Mouse (Mus musculus): ENCODE measurements around the gene Tsku. TPM values are rescaled to one million over a fixed set of nuclear protein-coding genes. Genes with fewer than 3 reads are reported as not detected.
A peak's percentile ranks its signal among the peaks of the same experiment; 100 is the strongest.

Tsku gene
- polyA plus RNA-seq (2012; rRNA removed), result 2.2 and 3.1 TPM in 2 replicates

GRCm38 (mm10) chr7:98361063-98361652 lies at the start of gene Tsku:
TSS of gene Tsku (minus strand) at chr7:98361328.
- no peak within 1 kb of the TSS for H3K27ac ChIP-seq (ENCODE audit: insufficient read depth, low read length)
- peak within 1 kb of the TSS; percentile 38 for H3K4me3 ChIP-seq (ENCODE audit: insufficient read depth, low read length)
- TF ChIP-seq POLR2A (IDR thresholded peaks at IDR 0.05; ENCODE audit: extremely low read depth, insufficient read depth, low read length) (no peak), CTCF (IDR thresholded peaks at IDR 0.05; ENCODE audit: extremely low read depth, insufficient read depth, low read length) (no peak)
- H3K4me1 ChIP-seq (ENCODE audit: control insufficient read depth, insufficient read depth, low read length), result no peaks in the 10 kb centered on the region

GRCm38 (mm10) chr7:98407615-98408014 lies 46.5 kb upstream of the Tsku start:
- Histone ChIP-seq H3K27ac (ENCODE audit: insufficient read depth, low read length) (no peak overlapping the region), H3K4me1 (ENCODE audit: control insufficient read depth, insufficient read depth, low read length) (no peaks in the 10 kb centered on the region), H3K4me3 (ENCODE audit: insufficient read depth, low read length) (no peak overlapping the region)
- TF ChIP-seq CTCF (IDR thresholded peaks at IDR 0.05; ENCODE audit: extremely low read depth, insufficient read depth, low read length), result no peak

- no peak overlapping the region for H3K4me3 ChIP-seq (ENCODE audit: insufficient read depth, low read length)
- no peaks in the 10 kb centered on the region for H3K4me1 ChIP-seq (ENCODE audit: control insufficient read depth, insufficient read depth, low read length)
- TF ChIP-seq CTCF (IDR thresholded peaks at IDR 0.05; ENCODE audit: extremely low read depth, insufficient read depth, low read length) (no peak), POLR2A (IDR thresholded peaks at IDR 0.05; ENCODE audit: extremely low read depth, insufficient read depth, low read length) (no peak)
- no peak overlapping the region for H3K27ac ChIP-seq (ENCODE audit: insufficient read depth, low read length)
Measured at GRCm38 (mm10) chr7:98403996-98404395, 42.9 kb upstream of the Tsku start.

GRCm38 (mm10) chr7:98402582-98403574 lies 41.8 kb upstream of the Tsku start:
- Histone ChIP-seq H3K4me1 (ENCODE audit: control insufficient read depth, insufficient read depth, low read length) (no peaks in the 10 kb centered on the region), H3K27ac (ENCODE audit: insufficient read depth, low read length) (no peak overlapping the region), H3K4me3 (ENCODE audit: insufficient read depth, low read length) (no peak overlapping the region)
- no peak for TF ChIP-seq POLR2A (IDR thresholded peaks at IDR 0.05; ENCODE audit: extremely low read depth, insufficient read depth, low read length)
- no peak for TF ChIP-seq CTCF (IDR thresholded peaks at IDR 0.05; ENCODE audit: extremely low read depth, insufficient read depth, low read length)

GRCm38 (mm10) chr7:98392466-98393201 lies 31.5 kb upstream of the Tsku start:
- Histone ChIP-seq H3K27ac (ENCODE audit: insufficient read depth, low read length) (no peak overlapping the region), H3K4me3 (ENCODE audit: insufficient read depth, low read length) (no peak overlapping the region), H3K4me1 (ENCODE audit: control insufficient read depth, insufficient read depth, low read length) (no peaks in the 10 kb centered on the region)
- TF ChIP-seq CTCF (IDR thresholded peaks at IDR 0.05; ENCODE audit: extremely low read depth, insufficient read depth, low read length) (no peak), POLR2A (IDR thresholded peaks at IDR 0.05; ENCODE audit: extremely low read depth, insufficient read depth, low read length) (no peak)

GRCm38 (mm10) chr7:98391351-98391936 lies 30.3 kb upstream of the Tsku start:
- H3K4me3 ChIP-seq (ENCODE audit: insufficient read depth, low read length), result no peak overlapping the region
- no peak for TF ChIP-seq CTCF (IDR thresholded peaks at IDR 0.05; ENCODE audit: extremely low read depth, insufficient read depth, low read length)
- no peaks in the 10 kb centered on the region for H3K4me1 ChIP-seq (ENCODE audit: control insufficient read depth, insufficient read depth, low read length)
- H3K27ac ChIP-seq (ENCODE audit: insufficient read depth, low read length), result no peak overlapping the region

- Histone ChIP-seq H3K4me3 (ENCODE audit: insufficient read depth, low read length) (no peak overlapping the region), H3K4me1 (ENCODE audit: control insufficient read depth, insufficient read depth, low read length) (no peaks in the 10 kb centered on the region), H3K27ac (ENCODE audit: insufficient read depth, low read length) (no peak overlapping the region)
- TF ChIP-seq CTCF (IDR thresholded peaks at IDR 0.05; ENCODE audit: extremely low read depth, insufficient read depth, low read length) (no peak), POLR2A (IDR thresholded peaks at IDR 0.05; ENCODE audit: extremely low read depth, insufficient read depth, low read length) (no peak)
Measured at GRCm38 (mm10) chr7:98390486-98390885, 29.4 kb upstream of the Tsku start.

GRCm38 (mm10) chr7:98389656-98390055 lies 28.5 kb upstream of the Tsku start:
- Histone ChIP-seq H3K4me3 (ENCODE audit: insufficient read depth, low read length) (no peak overlapping the region), H3K4me1 (ENCODE audit: control insufficient read depth, insufficient read depth, low read length) (no peaks in the 10 kb centered on the region), H3K27ac (ENCODE audit: insufficient read depth, low read length) (no peak overlapping the region)
- TF ChIP-seq CTCF (IDR thresholded peaks at IDR 0.05; ENCODE audit: extremely low read depth, insufficient read depth, low read length) (no peak), POLR2A (IDR thresholded peaks at IDR 0.05; ENCODE audit: extremely low read depth, insufficient read depth, low read length) (no peak)

GRCm38 (mm10) chr7:98388881-98389501 lies 27.9 kb upstream of the Tsku start:
- H3K27ac ChIP-seq (ENCODE audit: insufficient read depth, low read length), result no peak overlapping the region
- no peak overlapping the region for H3K4me3 ChIP-seq (ENCODE audit: insufficient read depth, low read length)
- no peak for TF ChIP-seq CTCF (IDR thresholded peaks at IDR 0.05; ENCODE audit: extremely low read depth, insufficient read depth, low read length)
- no peak for TF ChIP-seq POLR2A (IDR thresholded peaks at IDR 0.05; ENCODE audit: extremely low read depth, insufficient read depth, low read length)
- no peaks in the 10 kb centered on the region for H3K4me1 ChIP-seq (ENCODE audit: control insufficient read depth, insufficient read depth, low read length)

Data from cortical plate, adult 2 months (tissue).